Mouse (Mus musculus): Measurements from ENCODE around the gene Sh3bp5l.
"Not testable (repeated sequence)": the region's sequence is repeated elsewhere in the genome, so short reads cannot be mapped to it uniquely, and the experiment has no call there.

Sh3bp5l gene

DNA sequence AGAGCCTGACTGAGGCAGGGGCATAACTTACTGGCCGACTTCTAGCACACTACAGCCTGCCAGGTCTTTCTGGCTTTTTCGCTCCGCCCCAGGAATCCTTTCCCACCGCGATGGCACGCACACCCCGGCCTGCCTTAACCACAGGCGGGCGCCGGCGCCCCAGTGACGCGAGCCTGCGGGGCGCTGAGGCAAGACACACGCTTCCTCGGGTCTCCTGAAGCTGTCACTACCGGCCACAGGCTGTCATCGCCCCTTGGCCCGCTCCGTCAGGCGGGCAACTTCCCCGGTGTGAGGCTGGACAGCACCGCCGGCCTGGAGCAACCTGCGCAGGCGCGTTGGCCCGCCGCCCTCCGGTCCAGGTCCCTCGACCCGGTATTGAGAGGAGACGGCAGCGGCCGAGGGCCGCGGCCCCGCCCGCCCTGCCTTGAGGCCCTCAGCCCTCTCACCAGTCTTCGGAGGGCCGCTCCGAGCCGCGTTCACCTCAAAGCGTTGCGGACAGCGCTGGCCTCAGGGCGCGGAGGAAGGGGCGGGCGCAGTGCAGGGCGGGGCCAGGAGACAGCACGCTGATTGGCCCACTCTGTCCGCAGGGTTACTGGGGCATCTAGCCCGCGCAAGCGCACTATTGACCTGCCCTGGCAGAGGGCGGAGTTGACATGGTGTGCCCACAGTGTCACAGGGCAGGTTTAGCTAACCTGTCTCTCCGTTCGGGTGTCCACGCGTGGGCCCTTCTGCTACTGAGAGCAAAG, 7.5 kb upstream of the Sh3bp5l start:
- DNase-seq: peak; percentile 97

DNA sequence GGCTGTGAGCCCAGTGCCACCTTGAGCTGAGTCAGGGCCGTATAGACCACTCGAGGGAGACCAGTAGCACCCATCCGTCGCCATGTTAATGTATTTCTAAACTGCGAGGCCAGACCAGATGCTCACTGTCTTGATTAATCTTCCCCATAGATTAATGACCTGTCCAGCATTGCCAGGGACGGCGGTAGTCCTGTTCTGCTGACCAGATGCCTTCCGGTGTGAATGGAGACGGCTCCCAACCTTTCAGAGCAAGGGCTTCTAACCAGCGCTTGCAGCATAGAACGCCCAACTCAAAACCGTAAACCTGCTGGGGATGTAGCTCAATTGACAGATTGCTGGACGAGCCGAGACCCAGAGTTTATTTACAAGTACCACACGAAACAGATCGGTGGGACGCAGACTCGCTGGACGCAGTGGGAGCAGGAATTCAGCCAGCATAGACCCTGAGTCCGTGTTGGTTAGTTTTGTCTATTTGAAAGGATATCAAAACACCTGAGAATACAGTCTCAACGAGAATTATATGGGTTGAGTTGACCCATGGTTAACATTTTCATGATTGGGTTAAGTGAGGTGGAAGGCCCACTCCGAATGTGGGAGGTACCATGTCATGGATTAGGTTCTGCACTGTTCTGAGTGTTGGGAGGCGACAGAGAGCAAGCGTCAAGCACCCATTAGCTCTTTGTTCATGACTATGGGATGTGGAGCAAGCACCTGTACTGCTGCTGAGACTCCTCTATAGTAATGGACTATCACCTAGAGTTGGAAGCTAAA, 6.8 kb upstream of the Sh3bp5l start:
- DNase-seq: no peak

DNA sequence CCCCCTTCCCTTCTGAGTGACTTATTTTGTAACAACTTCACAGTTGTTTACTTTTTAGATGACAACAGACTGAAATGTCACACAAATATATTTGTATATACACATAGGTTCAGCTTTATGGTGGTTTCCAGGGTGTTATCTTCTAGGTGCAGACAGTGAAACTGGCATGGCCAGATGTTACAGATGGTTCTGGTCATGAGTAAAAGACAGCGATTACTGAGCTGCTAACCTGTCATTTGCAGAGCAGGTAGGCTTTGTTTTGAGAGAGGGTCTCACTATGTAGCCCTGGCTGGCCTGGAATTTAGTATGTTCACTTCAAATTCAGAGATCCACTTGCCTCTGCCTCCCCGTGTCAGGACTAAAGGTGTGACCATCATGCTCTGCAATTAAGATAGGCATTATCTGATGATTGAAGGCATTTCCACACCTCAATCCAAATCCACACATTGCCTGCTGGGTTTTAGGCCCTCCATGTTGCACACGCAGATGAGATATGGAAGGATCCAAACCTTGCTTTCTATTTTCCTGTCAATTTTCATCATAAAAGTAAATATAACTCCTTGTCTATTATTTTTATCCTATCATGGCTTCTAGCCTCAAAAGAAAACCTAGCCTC, 5.8 kb upstream of the Sh3bp5l start:
- no peak for DNase-seq

DNA sequence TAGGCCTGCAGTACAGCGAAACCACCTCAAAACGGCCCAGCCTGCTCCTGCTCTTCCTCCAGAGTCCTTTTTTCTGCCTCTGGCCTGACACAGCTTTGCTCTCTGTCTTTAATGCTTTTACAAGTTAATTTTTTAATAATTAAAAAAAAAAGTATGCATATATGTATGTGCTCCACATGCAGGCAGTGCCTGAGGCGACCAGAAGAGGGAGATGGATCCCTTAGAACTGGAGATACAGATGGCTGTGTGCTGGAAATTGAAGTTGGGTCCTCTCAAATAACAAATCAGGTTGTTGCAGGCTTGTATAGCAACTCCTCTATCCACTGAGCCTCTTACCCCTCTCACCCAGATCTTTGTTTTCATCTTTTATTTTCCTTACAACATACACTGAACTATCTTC, 3.7 kb upstream of the Sh3bp5l start:
- DNase-seq: no peak

DNA sequence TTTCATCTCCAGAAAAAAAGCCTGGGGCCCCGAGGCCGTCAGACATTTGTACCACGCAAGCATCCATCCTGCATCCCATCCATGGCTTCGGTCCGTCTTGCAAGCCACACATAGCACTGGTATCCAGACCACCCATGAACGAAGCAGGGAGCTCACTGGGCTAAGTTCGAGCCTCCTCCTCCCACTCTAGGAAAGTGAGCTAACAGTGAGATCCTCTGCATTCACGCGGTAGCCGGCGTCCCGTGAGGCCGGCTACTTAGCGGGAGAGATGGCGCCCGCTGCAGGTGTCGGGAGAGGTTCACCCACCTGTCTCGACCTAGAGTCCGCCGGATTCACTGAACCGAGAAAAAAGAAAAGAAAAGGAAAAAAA, 633 bp upstream of the Sh3bp5l start:
- DNase-seq: no peak

DNA sequence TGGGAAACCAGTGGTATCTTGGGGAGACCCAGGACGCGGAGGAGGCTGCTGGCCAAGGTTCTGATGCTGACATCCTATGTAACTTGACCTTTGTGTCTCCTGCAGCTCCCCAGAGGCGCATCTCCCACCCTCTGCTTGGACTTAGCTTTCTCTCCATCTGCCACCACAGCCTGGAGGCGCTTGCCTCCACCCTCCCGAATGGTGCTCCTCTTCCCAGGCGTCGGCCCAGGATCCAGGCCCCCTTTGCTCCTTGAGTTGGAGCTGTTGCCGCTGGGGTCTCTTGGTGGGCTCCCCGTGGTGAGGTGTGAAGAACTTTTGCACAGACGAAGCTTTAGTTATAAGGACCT, 598 bp downstream of the Sh3bp5l start:
- DNase-seq: no peak

DNA sequence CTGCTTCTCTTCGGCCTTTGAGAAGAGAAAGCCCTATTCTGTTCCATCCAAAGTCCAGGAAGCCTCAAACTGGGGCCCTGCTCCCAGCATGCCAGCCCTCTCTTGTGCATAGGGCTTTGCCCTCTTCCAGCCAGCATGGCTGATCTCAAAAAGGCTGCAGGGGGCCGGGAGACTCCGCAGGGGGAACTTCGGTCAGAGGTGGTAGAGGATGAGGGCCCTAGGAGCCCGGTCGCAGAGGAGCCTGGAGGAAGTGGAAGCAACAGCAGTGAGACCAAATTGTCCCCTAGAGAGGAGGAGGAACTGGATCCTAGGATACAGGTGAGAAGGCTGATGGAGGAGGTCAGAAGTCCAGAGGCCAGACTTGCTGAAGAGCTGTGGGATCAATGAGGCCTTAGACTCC, 1.0 kb downstream of the Sh3bp5l start:
- no peak for DNase-seq

DNA sequence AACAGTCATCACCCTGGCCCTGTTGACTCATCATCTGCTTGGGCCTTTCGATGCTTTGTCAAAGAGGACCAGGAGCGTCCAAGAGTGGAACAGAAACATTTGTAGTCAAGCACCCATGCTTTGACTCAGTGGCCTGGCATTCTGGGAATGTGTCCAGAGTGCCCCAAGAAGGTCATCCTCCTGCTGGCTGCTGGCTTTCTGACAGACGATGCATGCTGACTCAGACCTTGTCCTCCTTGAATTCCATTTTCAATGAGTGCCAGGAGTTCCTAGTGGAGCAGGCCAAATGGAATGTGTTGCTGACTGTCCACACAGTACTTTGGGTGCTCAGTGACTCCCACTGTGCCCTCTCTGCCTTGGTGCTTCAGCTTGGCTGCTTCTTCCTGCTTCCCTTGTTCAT, 4.2 kb downstream of the Sh3bp5l start:
- no peak for DNase-seq

DNA sequence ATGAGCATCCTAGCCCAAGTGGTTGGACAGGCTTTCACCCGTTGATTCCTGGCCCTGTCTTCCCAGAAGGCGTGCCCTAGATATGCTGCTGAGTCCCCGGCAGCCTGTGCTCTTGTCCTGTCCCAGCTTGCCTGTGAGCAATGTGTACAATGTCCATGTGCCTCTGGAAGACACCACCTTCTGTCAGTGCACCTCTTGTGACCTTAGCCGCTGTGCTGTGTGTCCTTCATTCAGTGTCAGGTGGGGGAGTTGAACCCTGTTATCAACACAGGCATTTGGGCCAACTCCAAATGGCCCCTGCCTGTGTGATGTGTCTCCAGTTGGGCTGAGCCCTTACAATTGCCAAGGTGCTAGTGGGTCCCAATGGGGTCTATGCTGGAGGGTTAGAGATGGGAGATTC, 16.2 kb downstream of the Sh3bp5l start:
- DNase-seq: no peak

DNA sequence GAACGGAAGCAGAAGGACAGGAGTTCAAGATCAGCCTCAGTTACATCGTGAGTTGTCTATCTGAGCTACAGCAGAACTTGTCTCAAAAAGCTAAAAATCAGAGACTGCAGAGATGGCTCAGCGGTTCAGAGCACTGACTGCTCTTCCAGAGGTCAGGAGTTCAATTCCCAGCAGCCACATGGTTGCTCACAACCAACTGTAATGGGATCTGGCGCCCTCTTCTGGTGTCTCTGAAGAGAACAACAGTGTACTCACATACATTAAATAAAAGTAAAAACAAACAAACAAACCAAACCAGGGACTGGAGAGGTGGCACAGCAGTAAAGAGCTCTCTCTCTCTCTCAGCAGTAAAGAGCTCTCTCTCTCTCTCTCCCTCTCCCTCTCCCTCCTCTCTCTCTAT, 20.1 kb downstream of the Sh3bp5l start:
- no peak for DNase-seq

DNA sequence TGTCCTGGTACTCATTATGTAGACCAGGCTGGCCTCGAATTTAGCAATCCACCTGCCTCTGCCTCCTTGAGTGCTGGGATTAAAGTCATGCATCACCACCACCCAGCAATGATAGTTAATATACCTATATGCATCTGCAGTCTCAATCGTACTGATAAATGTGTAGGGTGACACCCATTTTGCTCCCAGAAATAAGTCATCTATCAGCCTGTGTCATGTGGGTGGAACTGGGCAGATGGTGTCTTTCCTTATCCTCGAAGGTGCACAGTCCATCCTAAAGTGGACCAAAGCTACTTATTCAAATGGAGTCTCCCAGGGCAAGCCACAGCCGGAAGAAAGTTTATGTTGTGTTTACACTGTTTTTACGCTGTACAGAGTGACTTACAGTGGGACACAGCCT, 20.7 kb downstream of the Sh3bp5l start:
- no peak for DNase-seq

DNA sequence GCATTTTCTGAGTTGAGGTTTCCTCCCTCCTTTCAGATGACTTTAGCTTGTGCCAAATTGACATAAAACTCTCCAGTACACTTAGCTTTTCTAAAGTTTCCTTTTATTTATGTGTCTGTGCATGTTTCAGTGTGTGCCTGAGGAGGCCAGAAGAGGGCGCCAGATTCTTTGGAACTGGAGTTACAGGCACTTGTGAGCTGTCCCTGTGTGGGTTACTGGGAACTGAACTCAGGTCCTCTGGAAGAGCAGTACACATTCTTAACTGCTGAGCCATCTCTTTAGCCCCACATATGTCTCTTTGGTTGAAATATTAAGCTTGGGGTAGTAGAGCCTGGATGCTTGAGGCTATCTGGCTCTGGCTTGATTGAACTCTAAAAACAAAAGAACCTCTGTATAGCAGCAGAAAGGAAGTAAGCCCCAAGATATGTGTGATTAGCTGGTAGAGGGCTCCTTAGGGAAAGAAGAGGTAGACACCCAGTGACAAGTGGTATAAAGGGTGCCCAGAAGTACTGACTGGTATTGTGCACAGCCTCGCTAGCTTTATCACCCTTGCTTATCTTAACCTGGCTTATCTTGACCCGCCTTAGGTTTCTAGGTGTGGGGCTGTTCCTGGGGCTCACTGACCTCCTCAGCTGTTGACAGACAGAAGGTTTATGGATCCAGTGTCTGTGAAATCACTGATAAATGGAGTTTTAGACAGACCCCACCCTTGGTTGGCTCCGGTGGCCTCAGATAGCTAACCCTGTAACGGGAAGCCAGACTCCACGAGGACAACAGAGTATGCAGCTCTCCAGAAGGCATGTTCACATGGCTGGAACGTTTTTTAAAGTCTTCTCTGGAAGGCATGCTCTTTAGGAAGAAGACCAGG, 22.4 kb downstream of the Sh3bp5l start:
- no peak for DNase-seq

DNA sequence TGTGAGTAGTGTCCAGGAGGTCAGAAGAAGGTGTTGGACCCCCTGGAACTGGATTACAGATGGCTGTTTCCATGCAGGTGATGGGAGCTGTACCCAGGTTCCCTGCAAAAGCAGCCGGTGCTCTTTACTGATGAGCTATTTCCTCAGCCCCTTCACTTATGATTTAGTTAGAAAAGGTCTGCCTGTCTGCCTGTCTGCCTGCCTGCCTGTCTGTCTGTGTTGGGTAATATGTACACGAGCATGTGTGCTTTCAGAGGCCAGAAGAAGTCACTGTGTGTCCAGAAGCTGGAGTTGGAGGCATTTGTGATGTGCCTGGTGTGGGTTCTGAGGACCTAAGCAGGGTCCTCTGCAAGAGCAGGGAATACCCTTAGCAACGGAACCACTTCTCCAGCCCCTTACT, 23.2 kb downstream of the Sh3bp5l start:
- DNase-seq: no peak

DNA sequence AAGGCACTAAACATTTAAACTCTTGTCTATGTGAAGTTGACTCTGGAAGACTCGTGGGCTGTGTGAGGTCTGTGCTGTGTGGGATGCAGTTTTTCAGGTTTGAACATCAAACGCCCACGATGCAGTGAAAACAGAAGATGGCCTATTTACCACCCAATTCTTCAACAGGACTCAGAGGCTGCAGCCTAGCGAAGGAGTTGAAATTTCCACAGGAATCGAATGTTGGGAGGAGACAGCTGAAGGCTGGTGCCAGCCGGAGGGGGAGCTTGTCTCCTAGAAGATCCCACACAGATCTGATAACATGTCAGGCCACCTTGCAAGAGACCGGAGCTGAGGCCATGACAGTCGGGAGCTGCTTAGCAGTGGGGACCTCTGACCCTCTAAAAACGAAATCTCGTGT, 24.0 kb downstream of the Sh3bp5l start:
- peak; percentile 76 for DNase-seq

DNA sequence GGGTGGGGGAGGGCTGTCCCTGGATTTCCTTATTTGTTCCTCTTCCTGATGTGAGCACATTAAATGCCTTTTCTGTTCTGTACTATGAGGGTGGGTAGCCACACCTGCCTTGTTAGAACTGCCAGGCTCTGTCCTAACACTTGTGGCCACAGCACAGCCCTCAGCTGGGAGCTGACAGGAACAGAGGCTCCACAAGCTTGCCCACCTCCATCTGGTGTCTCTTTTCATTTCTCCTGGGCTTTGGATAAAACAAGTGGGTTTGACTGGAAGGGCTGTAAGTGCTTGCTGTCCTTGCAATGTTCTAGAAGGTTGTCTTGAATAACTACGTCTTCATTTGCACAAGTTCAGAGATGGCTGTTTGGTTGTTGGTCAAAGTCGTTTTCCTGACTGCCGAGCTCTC, 24.4 kb downstream of the Sh3bp5l start:
- peak; percentile 65 for DNase-seq

DNA sequence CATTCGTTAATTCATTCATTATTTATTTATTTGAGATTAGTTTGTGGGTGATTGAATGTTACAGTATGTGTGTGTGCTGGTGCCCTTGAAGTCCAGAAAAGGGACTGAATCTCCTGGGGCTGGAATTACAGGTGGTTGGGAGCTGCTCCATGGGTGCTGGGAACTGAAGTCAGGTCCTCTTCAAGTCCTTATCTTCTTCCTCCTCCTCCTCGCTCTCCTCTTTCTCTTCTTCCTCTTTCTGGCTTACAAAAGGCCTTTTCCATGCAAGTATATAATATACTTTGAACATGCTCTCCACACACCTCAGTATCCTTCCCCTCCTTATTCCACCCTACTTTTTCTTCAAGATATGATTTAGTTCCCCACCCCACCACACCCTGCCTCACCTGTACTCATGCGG, 26.5 kb downstream of the Sh3bp5l start:
- DNase-seq: no peak

DNA sequence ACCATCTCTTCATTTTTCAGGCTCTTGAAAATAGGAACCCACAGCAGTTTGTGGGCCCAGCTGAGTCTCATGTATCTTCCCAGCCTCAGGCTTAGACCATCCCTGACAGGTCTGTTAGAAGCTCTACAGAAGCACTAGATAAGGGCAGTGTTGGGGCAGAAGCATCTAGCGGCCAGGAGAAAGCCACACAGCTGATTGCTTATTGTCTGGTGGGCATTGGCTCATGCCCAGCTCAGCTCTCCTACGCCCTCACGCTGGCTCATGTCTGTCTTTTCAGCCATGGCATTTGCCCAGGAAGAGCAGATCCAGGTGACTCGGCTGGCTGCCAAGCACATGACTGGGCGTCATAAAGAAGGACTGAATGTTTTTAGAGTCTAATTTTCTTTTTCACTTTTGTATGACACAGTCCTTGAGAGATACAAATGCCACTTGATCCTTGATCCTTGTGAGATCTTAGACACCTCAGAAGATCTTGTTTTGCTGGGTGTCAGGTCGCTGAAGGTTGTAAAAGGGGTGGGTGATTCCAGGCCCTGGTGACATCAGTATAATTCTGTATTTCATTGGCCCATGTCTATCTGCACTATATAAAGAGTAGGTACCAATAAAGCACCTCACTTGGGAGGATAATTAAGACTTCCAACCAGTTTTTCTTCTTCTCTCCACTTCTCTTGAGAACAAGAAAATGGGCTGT, 27.5 kb downstream of the Sh3bp5l start:
- no peak for DNase-seq

DNA sequence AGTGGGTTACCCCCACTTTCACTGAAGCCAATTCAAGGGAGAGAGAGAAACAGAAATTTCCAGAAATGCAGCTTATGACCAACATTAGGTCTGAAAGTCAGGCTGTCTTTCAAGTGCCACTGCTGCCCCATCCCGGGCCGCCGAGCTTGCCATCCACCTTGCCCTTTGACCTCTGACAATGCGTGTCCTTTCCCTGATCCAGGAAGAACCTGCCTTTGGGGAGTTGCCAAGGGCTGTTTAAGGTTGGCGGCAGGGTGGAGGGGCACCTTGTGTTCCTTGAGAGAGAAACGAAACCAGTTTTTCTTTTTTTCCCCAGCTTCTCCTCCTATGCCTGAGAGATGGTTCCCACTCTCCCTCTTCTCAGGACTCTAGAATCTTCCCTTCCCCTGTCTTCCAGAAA, 32.0 kb downstream of the Sh3bp5l start:
- DNase-seq: not testable (repeated sequence)

DNA sequence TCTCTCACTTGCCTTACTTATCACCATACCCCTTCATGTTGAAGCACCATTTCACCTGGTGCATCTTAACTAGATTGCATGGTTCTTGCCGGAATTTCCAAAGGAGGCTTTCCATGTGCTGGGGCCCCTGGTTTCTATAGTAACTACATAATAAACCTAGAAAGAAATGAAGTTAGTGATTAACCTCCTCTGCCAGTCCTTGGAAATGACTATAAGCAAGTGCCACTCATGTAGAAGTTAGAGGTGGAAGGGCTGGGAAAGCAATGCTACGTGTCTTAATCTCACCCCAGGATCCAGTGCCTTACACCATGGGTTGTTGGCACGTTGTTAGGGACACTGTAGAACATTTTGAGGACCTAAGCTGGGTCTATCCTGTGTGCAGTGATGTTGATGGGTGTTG, 33.9 kb downstream of the Sh3bp5l start:
- DNase-seq: no peak

DNA sequence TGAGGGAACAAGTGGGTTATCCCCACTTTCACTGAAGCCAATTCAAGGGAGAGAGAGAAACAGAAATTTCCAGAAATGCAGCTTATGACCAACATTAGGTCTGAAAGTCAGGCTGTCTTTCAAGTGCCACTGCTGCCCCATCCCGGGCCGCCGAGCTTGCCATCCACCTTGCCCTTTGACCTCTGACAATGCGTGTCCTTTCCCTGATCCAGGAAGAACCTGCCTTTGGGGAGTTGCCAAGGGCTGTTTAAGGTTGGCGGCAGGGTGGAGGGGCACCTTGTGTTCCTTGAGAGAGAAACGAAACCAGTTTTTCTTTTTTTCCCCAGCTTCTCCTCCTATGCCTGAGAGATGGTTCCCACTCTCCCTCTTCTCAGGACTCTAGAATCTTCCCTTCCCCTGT, 35.7 kb downstream of the Sh3bp5l start:
- DNase-seq: not testable (repeated sequence)

DNA sequence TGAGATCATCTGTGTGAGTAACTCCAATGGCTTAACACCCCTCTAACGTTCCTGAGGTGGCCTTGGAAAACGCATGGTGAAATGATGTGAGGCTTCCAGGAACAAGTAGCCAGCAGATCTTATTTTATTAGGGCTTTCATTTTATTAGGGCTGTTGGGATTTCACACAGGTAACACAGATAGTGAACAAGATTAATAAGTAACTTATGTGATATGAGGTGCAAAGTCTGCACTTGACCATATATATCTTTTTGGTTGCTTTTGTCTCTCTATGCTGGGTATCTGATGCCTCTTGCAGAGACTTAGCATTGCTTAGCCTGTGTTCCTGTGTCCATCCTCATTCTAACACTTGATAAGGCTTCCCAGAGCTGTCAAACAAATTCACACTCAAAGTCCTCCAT, 46.7 kb downstream of the Sh3bp5l start:
- DNase-seq: no peak

DNA sequence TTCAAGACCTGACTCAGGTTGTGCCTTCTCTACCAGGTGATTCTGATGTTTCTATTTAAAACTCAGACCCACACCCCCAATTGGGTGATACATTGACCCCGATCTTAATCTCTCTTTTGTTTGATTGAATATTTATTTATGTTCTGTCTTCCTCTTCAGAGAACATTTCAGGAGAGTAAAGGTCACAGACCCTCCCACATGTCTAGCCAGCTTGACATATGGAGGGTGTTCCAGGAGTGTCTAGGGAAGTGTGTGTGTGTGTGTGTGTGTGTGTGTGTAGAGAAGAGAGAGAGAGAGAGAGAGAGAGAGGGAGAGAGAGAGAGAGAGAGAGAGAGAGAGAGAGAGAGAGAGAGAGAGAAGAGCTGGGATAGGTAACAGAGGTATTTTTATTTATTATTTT, 47.2 kb downstream of the Sh3bp5l start:
- no peak for DNase-seq

DNA sequence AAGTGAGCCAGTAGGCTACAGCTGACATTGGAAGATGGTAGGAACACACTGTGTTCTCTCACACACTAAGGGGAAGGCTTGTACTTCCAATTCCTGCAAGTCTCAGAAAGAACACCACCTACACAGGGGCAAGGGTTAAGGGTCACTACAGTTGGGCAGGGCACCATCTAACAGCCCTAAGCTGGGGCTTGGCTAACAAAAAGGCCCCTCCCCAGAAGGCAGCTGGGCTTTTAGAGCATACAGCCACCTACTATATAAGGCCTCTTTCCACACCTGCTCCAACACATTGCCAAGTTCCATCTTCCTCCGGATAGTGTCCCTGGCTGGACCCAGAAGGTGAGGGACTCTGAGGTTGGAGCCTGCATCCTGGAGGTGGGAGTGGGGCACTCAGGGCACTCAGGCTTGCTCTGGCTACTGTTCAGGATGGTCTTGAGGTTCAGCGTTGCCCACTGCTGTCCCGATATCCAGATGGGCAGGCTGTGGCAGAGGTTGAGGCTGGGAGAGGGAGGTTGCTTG, 48.3 kb downstream of the Sh3bp5l start, which contains the start of gene Lypd8:
Gene Lypd8 (plus strand): TSS at position 281 of the 516 bp plus-strand sequence.
- no peak for DNase-seq

All from right cerebral cortex, adult 18-20 months (tissue).